Mouse (Mus musculus) limb, embryonic 11.5 days (tissue): ENCODE results near the gene Rbm33. TPM values are rescaled to one million over a fixed set of nuclear protein-coding genes. Genes with fewer than 3 reads are reported as not detected.
A peak's percentile ranks its signal among the peaks of the same experiment; 100 is the strongest.

Experiments
- ATAC-seq: fragments of 200-750 bp; cut with Nextera tagmentation; 2 replicates; pipeline ENCODE4 v1.8.0; 2017; ENCODE audit warnings: low read depth; ENCODE audit not compliant: insufficient number of reproducible peaks, low FRiP score, low TSS enrichment
- DNase-seq: peaks from one replicate; pipeline ENCODE4 v3.0.0-alpha.2; 2015; ENCODE audit warnings: low spot score
- H3K27ac ChIP-seq: fragments of 300-500 bp; sonication (generic); replicated peaks from 2 replicates; pipeline ENCODE4 v1.5.1; 2014; ENCODE audit warnings: low read depth, mild to moderate bottlenecking, low read length
- H3K27me3 ChIP-seq: fragments of 300-500 bp; sonication (generic); 2 replicates; pipeline ENCODE4 v1.6.1; 2014; ENCODE audit warnings: mild to moderate bottlenecking, low read length, mixed read lengths; ENCODE audit not compliant: control insufficient read depth, insufficient read depth
- H3K36me3 ChIP-seq: fragments of 300-500 bp; sonication (generic); 2 replicates; pipeline ENCODE4 v1.6.1; 2014; ENCODE audit warnings: mild to moderate bottlenecking, low read length, moderate library complexity, mixed read lengths; ENCODE audit not compliant: control insufficient read depth, insufficient read depth
- H3K4me1 ChIP-seq: fragments of 300-500 bp; sonication (generic); 2 replicates; pipeline ENCODE4 v1.6.1; 2014; ENCODE audit warnings: low read length, mixed read lengths; ENCODE audit not compliant: control insufficient read depth, insufficient read depth
- H3K4me2 ChIP-seq: fragments of 300-500 bp; sonication (generic); 2 replicates; pipeline ENCODE4 v1.6.1; 2014; ENCODE audit warnings: low read depth, mild to moderate bottlenecking, moderate library complexity; ENCODE audit not compliant: severe bottlenecking
- H3K4me3 ChIP-seq: fragments of 300-500 bp; sonication (generic); 2 replicates; pipeline ENCODE4 v1.5.1; 2014; ENCODE audit warnings: low read depth, low read length
- H3K9ac ChIP-seq: fragments of 300-500 bp; sonication (generic); 2 replicates; pipeline ENCODE4 v1.6.1; 2014; ENCODE audit warnings: mild to moderate bottlenecking, low read length
- H3K9me3 ChIP-seq: fragments of 300-500 bp; sonication (generic); 2 replicates; pipeline ENCODE4 v1.6.1; 2016; ENCODE audit warnings: low read length; ENCODE audit not compliant: control insufficient read depth
- WGBS: fragments of 180-500 bp; shearing (Covaris S2); extraction: QIAGEN DNeasy Blood & Tissue Kit; methylation state at CpG from one replicate; pipeline ENCODE4 v1.1.7; 2014; 5-methylcytosine and 5-hydroxymethylcytosine counted together
- polyA plus RNA-seq: library from polyadenylated mRNA; unstranded; fragments of >200 nt; fragmentation: Nextera tagmentation; extraction: Ambion mirVana; gene quantifications from 2 replicates; pipeline ENCODE4 v1.2.1, GENCODE M21; 2014

Rbm33 gene
- polyA plus RNA-seq, 1 experiment from 2014 or later, result 18.5 TPM

GRCm38 (mm10) chr5:28419640-28420265 lies 102.8 kb downstream of the Rbm33 start:
- DNase-seq (no peak), ATAC-seq (no peak)
- Histone ChIP-seq H3K9me3 (no peaks in the 10 kb centered on the region), H3K4me3 (no peak overlapping the region), H3K27me3 (no peaks in the 10 kb centered on the region), H3K4me1 (no peaks in the 10 kb centered on the region), H3K9ac (no peak overlapping the region), H3K36me3 (peaks cover 7% of the 10 kb centered on the region; the same call in 1 of the 2 replicates), H3K4me2 (no peak overlapping the region), H3K27ac (no peak overlapping the region)
- WGBS, result 89% methylated on average over 12 of the region's 12 CpGs

GRCm38 (mm10) chr5:28423781-28424180 lies 106.9 kb downstream of the Rbm33 start:
- Histone ChIP-seq H3K9me3 (no peaks in the 10 kb centered on the region), H3K9ac (no peak overlapping the region), H3K36me3 (no peaks in the 10 kb centered on the region; the same call in 1 of the 2 replicates), H3K27ac (no peak overlapping the region), H3K4me1 (no peaks in the 10 kb centered on the region), H3K27me3 (no peaks in the 10 kb centered on the region), H3K4me3 (no peak overlapping the region), H3K4me2 (no peak overlapping the region)
- 50% methylated on average over 4 of the region's 4 CpGs for WGBS
- ATAC-seq (no peak), DNase-seq (no peak)

GRCm38 (mm10) chr5:28425926-28426325 lies 109.0 kb downstream of the Rbm33 start:
- 92% methylated on average over 9 of the region's 9 CpGs for WGBS
- no peaks in the 10 kb centered on the region for H3K27me3 ChIP-seq
- no peak overlapping the region for H3K9ac ChIP-seq
- no peak overlapping the region for H3K27ac ChIP-seq
- H3K9me3 ChIP-seq, result no peaks in the 10 kb centered on the region
- ATAC-seq, result no peak
- no peak overlapping the region for H3K4me2 ChIP-seq
- no peak for DNase-seq
- H3K36me3 ChIP-seq, result no peaks in the 10 kb centered on the region
- no peak overlapping the region for H3K4me3 ChIP-seq
- H3K4me1 ChIP-seq, result no peaks in the 10 kb centered on the region

- DNase-seq (peak; percentile 15), ATAC-seq (no peak)
- no peaks in the 10 kb centered on the region for H3K4me1 ChIP-seq
- no peaks in the 10 kb centered on the region for H3K9me3 ChIP-seq
- 0 out of 2 replicates have a peak, but pooled peaks cover 2% of the 10 kb centered on the region for H3K27me3 ChIP-seq
- 77% methylated on average over 3 of the region's 3 CpGs for WGBS
- no peak overlapping the region for H3K9ac ChIP-seq
- no peak overlapping the region for H3K27ac ChIP-seq
- no peak overlapping the region for H3K4me2 ChIP-seq
- H3K36me3 ChIP-seq, result no peaks in the 10 kb centered on the region
- no peak overlapping the region for H3K4me3 ChIP-seq
Measured at GRCm38 (mm10) chr5:28450126-28450890, 133.4 kb downstream of the Rbm33 start.

GRCm38 (mm10) chr5:28451053-28451638 lies 134.2 kb downstream of the Rbm33 start:
- no peaks in the 10 kb centered on the region for H3K9me3 ChIP-seq
- peak; percentile 93 for DNase-seq
- H3K4me3 ChIP-seq, result no peak overlapping the region
- H3K27ac ChIP-seq, result no peak overlapping the region
- no peak overlapping the region for H3K9ac ChIP-seq
- no peaks in the 10 kb centered on the region for H3K4me1 ChIP-seq
- H3K27me3 ChIP-seq, result peaks cover 5% of the 10 kb centered on the region
- no peaks in the 10 kb centered on the region for H3K36me3 ChIP-seq
- H3K4me2 ChIP-seq, result no peak overlapping the region
- 30% methylated on average over 6 of the region's 6 CpGs for WGBS
- peak; percentile 57; the same call in 1 of the 2 replicates for ATAC-seq

GRCm38 (mm10) chr5:28453086-28453485 lies 136.2 kb downstream of the Rbm33 start:
- Histone ChIP-seq H3K9ac (no peak overlapping the region), H3K36me3 (no peaks in the 10 kb centered on the region), H3K9me3 (no peaks in the 10 kb centered on the region), H3K27me3 (peaks cover 15% of the 10 kb centered on the region), H3K4me2 (no peak overlapping the region), H3K4me3 (no peak overlapping the region), H3K4me1 (peaks cover 4% of the 10 kb centered on the region; the same call in 1 of the 2 replicates), H3K27ac (no peak overlapping the region)
- no peak for ATAC-seq
- peak; percentile 17 for DNase-seq
- 88% methylated on average over 5 of the region's 5 CpGs for WGBS

- ATAC-seq (no peak), DNase-seq (no peak)
- Histone ChIP-seq H3K9me3 (no peaks in the 10 kb centered on the region), H3K36me3 (no peaks in the 10 kb centered on the region), H3K4me2 (no peak overlapping the region), H3K4me3 (no peak overlapping the region), H3K9ac (no peak overlapping the region), H3K27ac (no peak overlapping the region), H3K27me3 (peaks cover 20% of the 10 kb centered on the region), H3K4me1 (peaks cover 6% of the 10 kb centered on the region; the same call in 1 of the 2 replicates)
- WGBS, result 27% methylated on average over 3 of the region's 3 CpGs
Measured at GRCm38 (mm10) chr5:28453523-28453922, 136.6 kb downstream of the Rbm33 start.

- Histone ChIP-seq H3K36me3 (no peaks in the 10 kb centered on the region), H3K9me3 (no peaks in the 10 kb centered on the region), H3K4me3 (no peak overlapping the region), H3K9ac (no peak overlapping the region), H3K27me3 (peaks cover 30% of the 10 kb centered on the region), H3K4me2 (no peak overlapping the region), H3K4me1 (peaks cover 7% of the 10 kb centered on the region; the same call in 1 of the 2 replicates), H3K27ac (no peak overlapping the region)
- no peak for ATAC-seq
- DNase-seq, result no peak
- WGBS, result 89% methylated on average over 6 of the region's 6 CpGs
Measured at GRCm38 (mm10) chr5:28454546-28454945, 137.6 kb downstream of the Rbm33 start.
